Mouse (Mus musculus) lung, postnatal 0 days (tissue): ENCODE measurements around the gene Chadl. TPM values are rescaled to one million over a fixed set of nuclear protein-coding genes. Genes with fewer than 3 reads are reported as not detected.

Experiments used
- ATAC-seq: fragments of 200-750 bp; cut with Nextera tagmentation; 2 replicates; pipeline ENCODE4 v1.8.0; 2017; ENCODE audit warnings: moderate library complexity
- DNase-seq: peaks from one replicate; pipeline ENCODE4 v3.0.0-alpha.2; 2016; ENCODE audit warnings: low spot score
- H3K27ac ChIP-seq: fragments of 300-500 bp; sonication (generic); 2 replicates; pipeline ENCODE4 v1.5.1; 2014; ENCODE audit warnings: antibody characterized with exemption, mild to moderate bottlenecking, low read length, mixed read lengths
- H3K27me3 ChIP-seq: fragments of 300-500 bp; sonication (generic); replicated peaks from 2 replicates; pipeline ENCODE4 v1.6.1; 2014; ENCODE audit warnings: low read length, mixed read lengths; ENCODE audit not compliant: insufficient read depth
- H3K36me3 ChIP-seq: fragments of 300-500 bp; sonication (generic); 2 replicates; pipeline ENCODE4 v1.6.1; 2014; ENCODE audit warnings: low read length, mixed read lengths; ENCODE audit not compliant: insufficient read depth
- H3K4me1 ChIP-seq: fragments of 300-500 bp; sonication (generic); 2 replicates; pipeline ENCODE4 v1.6.1; 2014; ENCODE audit warnings: antibody characterized with exemption, low read depth, low read length, mixed read lengths; ENCODE audit not compliant: insufficient read depth
- H3K4me2 ChIP-seq: fragments of 300-500 bp; sonication (generic); replicated peaks from 2 replicates; pipeline ENCODE4 v1.6.1; 2014; ENCODE audit warnings: low read depth, mild to moderate bottlenecking, low read length, moderate library complexity, mixed read lengths
- H3K4me3 ChIP-seq: fragments of 300-500 bp; sonication (generic); 2 replicates; pipeline ENCODE4 v1.5.1; 2014; ENCODE audit warnings: low read depth, low read length
- H3K9ac ChIP-seq: fragments of 300-500 bp; sonication (generic); replicated peaks from 2 replicates; pipeline ENCODE4 v1.6.1; 2014; ENCODE audit warnings: low read depth, mild to moderate bottlenecking
- H3K9me3 ChIP-seq: fragments of 300-500 bp; sonication (generic); 2 replicates; pipeline ENCODE4 v1.6.1; 2016; ENCODE audit warnings: low read length, mixed read lengths
- CTCF ChIP-seq: IDR thresholded peaks from 2 replicates; pipeline ENCODE4 v1.5.1; 2016; ENCODE audit warnings: antibody characterized with exemption, mild to moderate bottlenecking
- EP300 ChIP-seq: IDR thresholded peaks from 2 replicates; pipeline ENCODE4 v1.6.1; 2016; ENCODE audit warnings: antibody characterized with exemption, mild to moderate bottlenecking, control low read depth
- WGBS: fragments of 180-500 bp; shearing (Covaris S2); extraction: QIAGEN DNeasy Blood & Tissue Kit; methylation state at CpG from one replicate; pipeline ENCODE4 v1.1.7; 2014; 5-methylcytosine and 5-hydroxymethylcytosine counted together
- polyA plus RNA-seq: library from polyadenylated mRNA; unstranded; fragments of >200 nt; fragmentation: Nextera tagmentation; extraction: Ambion mirVana; gene quantifications from 2 replicates; pipeline ENCODE4 v1.2.1, GENCODE M21; 2015

Gene Chadl
- polyA plus RNA-seq, 1 experiment from 2014 or later = 2.6 TPM

DNA sequence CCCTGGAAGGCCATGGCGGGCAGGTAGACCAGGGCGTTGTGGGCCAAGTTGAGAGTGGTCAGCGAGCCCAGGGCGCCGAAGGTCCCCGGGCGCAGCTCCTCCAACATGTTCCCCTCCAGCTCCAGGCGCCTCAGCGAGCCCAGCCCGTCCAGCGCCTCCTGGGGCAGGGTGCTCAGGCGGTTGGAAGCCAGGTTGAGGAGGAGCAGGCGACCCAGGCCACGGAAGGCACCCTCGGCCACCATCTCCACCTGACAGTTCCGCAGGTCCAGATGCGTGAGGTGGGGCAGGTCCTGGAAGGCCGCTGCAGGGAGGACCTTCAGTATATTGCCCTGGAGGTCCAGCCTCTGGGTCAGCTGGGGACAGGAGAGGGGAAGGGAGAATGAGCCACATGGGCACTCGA lies 2.2 kb downstream of the Chadl start:
- no peaks in the 10 kb centered on the region; the same call in 1 of the 2 replicates for H3K4me1 ChIP-seq
- DNase-seq (no peak), ATAC-seq (no peak)
- peak overlapping the region; percentile 47 for H3K4me3 ChIP-seq
- peak overlapping the region; percentile 39; the same call in 1 of the 2 replicates for H3K9ac ChIP-seq
- H3K27ac ChIP-seq = no peak overlapping the region
- no peaks in the 10 kb centered on the region for H3K9me3 ChIP-seq
- no peak for TF ChIP-seq CTCF
- H3K36me3 ChIP-seq = no peaks in the 10 kb centered on the region
- peak overlapping the region; percentile 98 for H3K4me2 ChIP-seq
- 26% methylated on average over 16 of the region's 19 CpGs for WGBS
- H3K27me3 ChIP-seq = peaks cover 19% of the 10 kb centered on the region; the same call in 1 of the 2 replicates

- H3K9ac ChIP-seq = peak overlapping the region; percentile 39; the same call in 1 of the 2 replicates
- peak overlapping the region; percentile 98 for H3K4me2 ChIP-seq
- TF ChIP-seq EP300 (no peak), CTCF (peak; percentile 81)
- ATAC-seq (peak; percentile 85), DNase-seq (peak; percentile 85)
- peaks cover 19% of the 10 kb centered on the region; the same call in 1 of the 2 replicates for H3K27me3 ChIP-seq
- peak overlapping the region; percentile 47 for H3K4me3 ChIP-seq
- WGBS = under 1% methylated on average over 55 of the region's 107 CpGs
- H3K9me3 ChIP-seq = no peaks in the 10 kb centered on the region
- H3K36me3 ChIP-seq = no peaks in the 10 kb centered on the region
- H3K27ac ChIP-seq = no peak overlapping the region
- no peaks in the 10 kb centered on the region; the same call in 1 of the 2 replicates for H3K4me1 ChIP-seq
Measured at GRCm38 (mm10) chr15:81693967-81694881, 2.9 kb downstream of the Chadl start.

DNA sequence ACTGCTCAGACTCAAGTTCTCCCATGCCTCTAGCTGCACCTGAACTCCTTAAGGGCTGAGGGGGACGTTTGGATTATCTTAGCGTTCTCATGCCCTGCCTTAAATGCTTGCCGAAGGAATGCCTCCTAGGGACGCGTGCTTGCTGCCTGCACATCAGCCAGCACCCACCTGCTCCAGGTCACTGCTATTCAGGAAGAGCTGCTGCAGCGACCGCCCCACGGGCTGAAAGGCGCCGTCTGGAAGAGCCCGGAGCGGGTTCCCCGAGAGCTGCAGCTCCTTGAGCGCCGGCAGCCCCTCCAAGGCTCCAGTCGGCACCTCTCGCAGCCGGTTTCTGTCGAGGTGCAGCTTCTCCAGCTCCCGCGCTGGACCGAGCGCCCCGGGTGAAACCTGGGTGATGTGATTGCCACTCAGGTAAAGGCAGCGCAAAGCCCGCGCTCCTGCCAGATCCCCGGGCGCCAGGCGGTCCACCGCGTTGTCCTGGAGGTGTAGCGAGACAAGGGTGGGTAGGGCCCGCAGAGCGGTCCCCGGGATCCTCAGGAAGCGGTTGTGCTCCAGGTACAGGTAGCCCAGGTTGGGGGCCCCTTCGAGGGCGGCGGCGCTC lies 3.6 kb downstream of the Chadl start:
- no peak overlapping the region; the same call in 1 of the 2 replicates for H3K9ac ChIP-seq
- H3K4me3 ChIP-seq = peak overlapping the region; percentile 47
- no peaks in the 10 kb centered on the region; the same call in 1 of the 2 replicates for H3K4me1 ChIP-seq
- no peak overlapping the region for H3K27ac ChIP-seq
- DNase-seq (no peak), ATAC-seq (peak; percentile 15)
- no peaks in the 10 kb centered on the region for H3K9me3 ChIP-seq
- 6% methylated on average over 40 of the region's 41 CpGs for WGBS
- H3K27me3 ChIP-seq = peaks cover 19% of the 10 kb centered on the region; the same call in 1 of the 2 replicates
- no peaks in the 10 kb centered on the region for H3K36me3 ChIP-seq
- no peak for TF ChIP-seq EP300
- TF ChIP-seq CTCF = no peak
- H3K4me2 ChIP-seq = peak overlapping the region; percentile 98

DNA sequence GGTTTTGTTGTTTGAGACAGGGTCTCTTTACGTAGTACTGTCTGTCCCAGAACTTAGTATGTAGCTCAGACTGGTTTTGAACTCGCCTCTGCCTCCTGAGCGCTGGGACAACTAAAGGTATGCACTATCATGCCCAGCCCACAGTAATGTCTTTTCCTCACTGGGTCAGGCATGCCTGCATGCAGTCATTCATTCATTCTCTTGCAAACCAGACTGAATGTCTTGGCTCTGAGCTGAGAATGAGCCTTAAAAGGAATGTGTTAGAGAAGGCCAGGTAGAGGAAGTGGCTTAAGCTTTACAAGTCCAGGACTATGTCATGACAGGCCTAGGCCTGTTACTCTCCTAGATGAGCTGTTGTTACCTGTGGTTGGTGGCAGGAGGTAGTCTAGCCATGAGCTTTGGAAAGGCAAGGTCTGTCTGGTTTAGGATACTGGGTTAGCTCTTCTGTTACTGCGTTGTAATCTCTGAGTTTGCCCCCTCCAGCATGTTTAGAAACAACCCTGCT lies 16.7 kb downstream of the Chadl start:
- H3K27me3 ChIP-seq = no peaks in the 10 kb centered on the region
- H3K4me2 ChIP-seq = no peak overlapping the region
- TF ChIP-seq EP300 (no peak), CTCF (no peak)
- H3K9me3 ChIP-seq = no peaks in the 10 kb centered on the region
- H3K4me3 ChIP-seq = no peak overlapping the region
- WGBS = 96% methylated on average over 4 of the region's 4 CpGs
- peaks cover 11% of the 10 kb centered on the region; the same call in 1 of the 2 replicates for H3K36me3 ChIP-seq
- no peak overlapping the region for H3K27ac ChIP-seq
- H3K9ac ChIP-seq = no peak overlapping the region
- DNase-seq (no peak), ATAC-seq (no peak)
- H3K4me1 ChIP-seq = no peaks in the 10 kb centered on the region

DNA sequence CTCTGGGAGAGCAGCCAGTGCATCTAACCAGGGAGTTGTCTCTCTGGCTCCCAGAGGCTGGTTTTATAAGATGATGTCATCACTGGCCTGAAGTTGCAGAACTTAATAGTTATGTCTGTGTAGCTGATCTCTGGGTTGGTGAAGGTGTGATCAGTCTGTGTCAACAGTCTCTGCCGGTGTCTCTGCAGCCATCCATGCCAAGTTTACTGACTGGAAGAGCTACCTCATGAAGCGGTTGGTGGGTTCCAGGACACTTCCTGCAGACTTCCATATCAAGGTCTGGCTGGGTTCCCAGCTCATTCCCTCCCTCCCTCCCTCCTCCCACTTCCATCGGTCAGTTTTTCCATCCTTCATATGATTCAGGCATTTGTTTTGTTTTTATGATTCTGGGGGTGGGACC lies 20.4 kb downstream of the Chadl start:
- Histone ChIP-seq H3K36me3 (no peaks in the 10 kb centered on the region), H3K4me3 (no peak overlapping the region), H3K27ac (no peak overlapping the region), H3K4me2 (no peak overlapping the region), H3K27me3 (no peaks in the 10 kb centered on the region), H3K9ac (no peak overlapping the region), H3K9me3 (no peaks in the 10 kb centered on the region), H3K4me1 (no peaks in the 10 kb centered on the region)
- ATAC-seq (no peak; the same call in 1 of the 2 replicates), DNase-seq (no peak)
- TF ChIP-seq EP300 (no peak), CTCF (no peak)
- WGBS = 54% methylated on average over 3 of the region's 3 CpGs

DNA sequence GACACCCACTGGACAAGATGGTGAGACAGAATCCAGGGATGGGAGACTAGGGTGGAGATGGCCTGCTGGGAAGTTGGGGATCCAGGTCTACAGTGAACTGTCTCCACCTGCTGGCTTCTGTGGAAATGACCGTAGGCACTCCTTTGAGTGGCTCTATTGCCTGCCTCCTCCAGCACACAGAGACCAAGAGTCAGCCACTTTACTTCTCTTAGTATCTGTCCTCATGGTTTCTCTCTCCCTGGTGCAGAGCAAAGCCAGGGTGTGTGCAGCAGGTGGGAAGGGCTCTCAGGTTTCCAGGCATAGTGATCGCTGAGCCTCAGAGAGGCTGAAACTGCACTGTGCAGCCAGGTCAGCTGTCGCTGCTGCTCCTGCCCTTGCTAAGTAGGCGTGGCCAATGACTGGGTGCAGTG lies 26.9 kb downstream of the Chadl start:
- Histone ChIP-seq H3K9me3 (no peaks in the 10 kb centered on the region), H3K9ac (no peak overlapping the region), H3K36me3 (no peaks in the 10 kb centered on the region; the same call in none of the 2 replicates), H3K27me3 (no peaks in the 10 kb centered on the region), H3K4me3 (no peak overlapping the region), H3K4me1 (no peaks in the 10 kb centered on the region), H3K27ac (no peak overlapping the region), H3K4me2 (no peak overlapping the region)
- WGBS = 78% methylated on average over 4 of the region's 4 CpGs
- TF ChIP-seq EP300 (no peak), CTCF (peak; percentile 68)
- ATAC-seq = peak; percentile 32; the same call in 1 of the 2 replicates
- DNase-seq = peak; percentile 44
